Mouse (Mus musculus) liver, postnatal 0 days (tissue): ENCODE measurements around the gene Jmjd6.

Experiments
- CTCF ChIP-seq: sonication (generic); IDR thresholded peaks from 2 replicates; pipeline ENCODE4 v1.5.1; 2016; ENCODE audit warnings: antibody characterized with exemption, low read depth
- EP300 ChIP-seq: IDR thresholded peaks from 2 replicates; pipeline ENCODE4 v1.6.1; 2016; ENCODE audit warnings: antibody characterized with exemption, low read depth, mild to moderate bottlenecking

GRCm38 (mm10) chr11:116825230-116825629 is 18.0 kb downstream of the Jmjd6 start:
- TF ChIP-seq CTCF (no peak), EP300 (no peak)
